Mouse (Mus musculus) adrenal gland, postnatal 14 days (tissue): ENCODE measurements around the gene Map3k7cl. TPM values are rescaled to one million over a fixed set of nuclear protein-coding genes. Genes with fewer than 3 reads are reported as not detected.

Source experiments
- DNase-seq: peaks from one replicate; pipeline ENCODE4 v3.0.0; 2021; ENCODE audit warnings: mixed read lengths
- total RNA-seq: library from RNA; stranded (reverse); gene quantifications from 2 replicates; pipeline ENCODE4 v1.2.3, GENCODE M21; 2021

Gene Map3k7cl
- total RNA-seq, 1 experiment from 2014 or later = 1.2 TPM

DNA sequence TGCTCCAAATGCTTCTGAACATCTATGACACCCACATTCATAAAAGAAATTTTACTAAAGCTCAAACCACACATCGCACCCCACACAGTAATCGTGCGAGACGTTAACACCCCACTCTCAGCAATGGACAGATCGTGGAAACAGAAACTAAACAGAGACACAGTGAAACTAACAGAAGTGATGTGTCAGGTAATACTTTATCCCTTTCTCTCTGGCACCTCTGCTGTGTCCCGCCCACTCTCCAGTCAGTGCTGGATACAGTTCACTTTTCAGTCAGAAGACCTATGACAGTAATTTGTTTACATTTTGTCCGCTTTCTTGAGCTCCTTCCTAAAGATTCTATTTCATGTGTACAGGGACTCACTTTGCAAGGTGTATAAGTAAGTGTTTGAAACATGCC is 89.1 kb downstream of the Map3k7cl start:
- DNase-seq = no peak

GRCm38 (mm10) chr16:87644111-87644770 is 91.1 kb downstream of the Map3k7cl start:
- no peak for DNase-seq

Other genes starting within 250 kb of the Map3k7cl start
- 21.0 and 24.1 TPM in 2 replicates for gene N6amt1, start 199.1 kb upstream of the Map3k7cl start, total RNA-seq
- gene Ltn1, start 120.7 kb upstream of the Map3k7cl start, total RNA-seq = 33.6 and 35.7 TPM in 2 replicates
- gene Rwdd2b, start 112.8 kb upstream of the Map3k7cl start, total RNA-seq = 6.4 and 8.6 TPM in 2 replicates
- gene Usp16, start 98.6 kb upstream of the Map3k7cl start, total RNA-seq = 78.6 and 78.9 TPM in 2 replicates
- 192 and 207 TPM in 2 replicates for gene Cct8, start 57.5 kb upstream of the Map3k7cl start, total RNA-seq
- 21.5 and 23.5 TPM in 2 replicates for gene Bach1, start 145.6 kb downstream of the Map3k7cl start, total RNA-seq